Mouse (Mus musculus) adrenal gland (tissue): ENCODE measurements around the gene Galr3.

Experiments used
- intact Hi-C: fragments of 180-260 bp; cut with DNase I; formaldehyde crosslinking; loops from one replicate; pipeline ENCODE4 v1.15.1; 2025

Galr3 gene

DNA sequence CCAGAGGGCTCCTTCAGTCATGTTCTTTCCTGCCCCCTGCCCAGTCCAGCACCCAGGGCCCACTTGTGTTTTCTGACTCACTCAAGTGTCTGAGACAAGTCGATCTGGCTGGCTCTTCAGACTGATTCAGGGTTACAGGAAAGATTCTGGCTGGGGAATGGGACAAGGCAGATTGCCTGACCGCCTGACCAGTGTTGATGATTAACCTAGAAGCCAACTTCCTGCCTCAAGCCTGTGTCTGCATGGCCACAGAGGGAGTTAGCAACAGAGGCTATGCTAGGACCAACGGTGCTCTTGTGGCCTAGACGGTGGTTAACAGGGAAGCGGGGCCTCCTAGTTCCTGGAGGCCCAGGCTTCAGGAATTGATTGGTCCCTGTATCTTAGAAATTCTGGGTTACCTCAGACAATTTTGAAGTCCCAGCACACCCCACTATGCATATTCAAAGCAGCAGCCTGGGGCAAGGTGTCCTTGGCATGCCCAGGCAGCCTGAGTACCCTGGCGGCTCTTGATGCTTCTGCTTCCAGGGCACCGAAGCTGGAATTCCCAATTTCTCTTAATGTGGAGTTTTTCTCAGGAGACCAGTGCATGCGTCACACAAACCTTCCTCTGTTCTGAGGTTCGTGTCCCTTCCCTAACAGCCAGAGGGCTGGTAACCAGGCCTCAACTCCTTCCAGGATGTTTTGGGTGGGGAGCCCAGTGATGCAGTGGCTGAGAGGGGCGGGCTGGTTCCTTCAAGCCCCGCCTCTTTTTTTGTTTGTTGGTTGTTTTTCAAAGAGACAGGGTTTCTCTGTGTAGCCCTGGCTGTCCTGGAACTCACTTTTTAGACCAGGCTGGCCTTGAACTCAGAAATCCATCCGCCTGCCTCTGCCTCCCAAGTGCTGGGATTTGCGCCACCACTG is 10.0 kb downstream of the Galr3 start:
- intact Hi-C loops: no loop called here

- intact Hi-C loops: no loop called here
These were observed 10.7 kb downstream of the Galr3 start for GRCm38 (mm10) chr15:79052366-79052765.

DNA sequence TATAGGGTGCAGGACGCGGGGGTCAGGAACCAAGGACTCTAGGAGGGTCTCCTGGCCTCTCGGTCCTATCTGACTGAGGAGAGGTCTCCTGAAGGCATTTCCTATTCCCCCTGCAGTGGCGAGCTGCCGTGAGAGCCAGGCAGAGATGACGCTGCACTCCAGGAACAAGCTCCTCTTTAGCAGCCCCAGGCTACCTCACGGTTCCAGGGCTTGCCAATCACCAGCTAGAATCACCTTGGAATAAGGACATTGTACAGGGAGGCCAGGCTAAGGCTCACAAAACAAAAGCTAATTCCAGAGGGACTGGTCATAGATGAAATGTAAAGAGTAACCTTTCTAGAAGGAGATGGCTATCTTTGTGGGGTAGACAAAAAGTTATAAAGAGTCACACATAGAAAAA is 14.9 kb downstream of the Galr3 start:
- intact Hi-C loops: no loop called here

DNA sequence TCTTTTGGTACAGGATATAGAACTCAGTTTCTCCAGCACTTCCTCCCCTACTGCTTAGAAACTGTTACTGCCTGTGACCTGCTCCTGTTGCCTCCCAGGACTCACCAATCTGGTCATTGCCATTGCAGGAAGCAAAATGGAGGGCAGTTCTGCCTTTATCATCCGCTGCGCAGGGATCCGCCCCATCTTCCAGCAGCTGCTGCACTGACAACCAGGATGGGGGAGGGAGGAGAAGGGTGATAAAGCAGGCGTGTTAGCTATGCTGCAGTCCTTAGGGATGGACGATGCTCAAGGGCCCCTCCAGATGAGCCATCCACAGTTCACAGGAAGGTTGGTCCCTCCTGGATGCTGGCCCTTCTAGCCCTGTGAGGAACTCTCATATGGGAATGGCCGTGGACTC is 16.2 kb downstream of the Galr3 start:
- intact Hi-C loops: no loop called here

GRCm38 (mm10) chr15:79060887-79061565 is 19.3 kb downstream of the Galr3 start:
- intact Hi-C loops: no loop called here

DNA sequence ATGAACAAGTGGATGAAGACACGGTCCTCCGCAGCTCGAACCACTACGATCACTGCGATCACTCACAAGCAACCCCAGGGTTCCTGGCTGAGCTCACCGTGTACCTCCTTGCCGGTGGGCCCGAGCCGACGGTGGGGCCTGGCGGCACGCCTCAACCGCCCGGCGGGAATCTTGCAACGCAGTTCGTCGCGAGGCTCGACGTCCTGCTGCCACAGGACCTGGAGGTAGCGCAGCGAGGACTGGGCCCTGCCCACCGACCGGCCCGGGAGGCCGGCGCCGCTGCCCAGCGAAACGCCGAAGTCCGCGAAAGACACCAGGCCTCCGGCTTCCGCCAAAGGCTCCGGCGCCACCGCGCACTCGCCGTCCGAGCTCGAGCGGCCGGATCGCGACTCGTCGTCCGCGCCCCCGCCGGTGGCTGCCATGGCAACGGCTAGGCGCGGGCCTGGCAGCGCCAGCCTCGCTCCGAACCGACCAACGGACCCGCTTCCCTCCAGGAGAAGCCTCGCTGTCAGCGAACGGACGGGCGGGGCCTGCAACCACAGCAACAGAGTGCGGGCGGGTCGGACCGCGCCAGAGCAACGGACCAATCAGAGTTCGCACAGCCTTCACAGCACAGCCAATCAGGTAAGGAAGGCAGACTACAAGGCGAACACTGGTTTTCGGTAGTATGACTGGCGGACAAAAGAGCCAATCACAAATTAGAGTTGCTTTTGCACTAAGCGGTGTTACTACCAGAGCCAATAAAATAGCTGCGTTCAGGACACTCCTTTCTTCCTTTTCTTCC is 20.9 kb downstream of the Galr3 start, which contains the start of gene Ankrd54:
Ankrd54 (minus strand) TSS at position 518 of the 784 bp plus-strand sequence.
- intact Hi-C loops: no loop called here

DNA sequence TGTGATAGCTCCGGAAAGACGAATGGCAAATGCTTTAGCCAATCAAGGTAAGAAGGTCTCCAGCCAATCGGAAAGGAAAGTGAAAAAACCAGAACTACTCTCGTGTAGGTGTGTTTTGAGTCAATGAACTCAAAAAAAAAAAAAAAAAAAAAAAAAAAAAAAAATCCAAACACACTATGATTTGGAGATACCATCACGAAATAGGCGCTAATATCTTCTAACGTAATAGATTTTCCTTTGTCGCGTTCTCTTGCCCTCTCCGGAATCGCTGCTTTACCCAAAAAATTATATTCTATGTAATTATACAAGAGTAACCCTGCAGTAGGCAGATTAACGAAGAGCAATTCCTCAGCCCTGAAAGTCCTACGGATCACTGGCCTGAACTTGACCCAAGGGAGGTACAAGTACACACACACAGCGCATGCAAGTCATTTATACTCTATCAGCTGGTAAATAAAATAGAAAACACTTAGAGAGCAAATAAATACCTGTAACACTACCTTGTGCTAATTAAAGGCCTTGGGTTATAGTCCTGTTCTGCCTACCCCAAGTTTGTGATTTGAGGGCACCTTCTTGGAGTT is 21.6 kb downstream of the Galr3 start:
- intact Hi-C loops: no loop called here

DNA sequence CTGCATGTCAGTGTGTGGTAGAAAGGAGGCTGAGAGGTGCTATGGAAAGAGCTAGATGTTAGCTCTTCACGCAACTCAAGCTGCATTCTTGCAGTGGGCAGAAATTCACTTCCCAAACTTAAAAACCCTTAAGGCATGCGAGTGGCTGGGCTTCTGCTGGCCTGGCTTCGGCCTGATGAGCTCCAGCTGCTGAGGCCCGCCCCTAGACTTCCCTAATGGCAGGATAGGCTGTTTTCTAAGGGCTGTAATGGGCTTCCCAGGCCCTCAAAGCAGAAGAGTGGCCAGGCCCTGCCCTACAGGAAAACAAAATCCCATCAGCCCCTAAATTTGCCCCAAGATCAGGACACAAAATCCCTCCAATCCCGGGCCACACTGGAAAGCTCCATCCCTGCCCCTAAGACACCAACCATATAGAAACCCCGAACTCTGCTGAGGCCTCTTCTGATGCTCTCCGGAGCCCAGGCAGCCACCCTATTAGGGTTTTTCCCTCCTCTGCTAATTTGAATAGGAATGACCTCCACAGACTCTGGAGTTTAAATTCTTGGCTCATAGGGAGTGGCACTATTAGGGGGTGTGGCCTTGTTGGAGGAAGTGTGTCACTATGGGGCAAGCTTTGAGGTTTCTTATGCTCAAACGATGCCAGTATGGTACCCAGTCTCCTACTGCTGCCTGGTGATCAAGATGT is 23.5 kb downstream of the Galr3 start:
- intact Hi-C loops: no loop called here

DNA sequence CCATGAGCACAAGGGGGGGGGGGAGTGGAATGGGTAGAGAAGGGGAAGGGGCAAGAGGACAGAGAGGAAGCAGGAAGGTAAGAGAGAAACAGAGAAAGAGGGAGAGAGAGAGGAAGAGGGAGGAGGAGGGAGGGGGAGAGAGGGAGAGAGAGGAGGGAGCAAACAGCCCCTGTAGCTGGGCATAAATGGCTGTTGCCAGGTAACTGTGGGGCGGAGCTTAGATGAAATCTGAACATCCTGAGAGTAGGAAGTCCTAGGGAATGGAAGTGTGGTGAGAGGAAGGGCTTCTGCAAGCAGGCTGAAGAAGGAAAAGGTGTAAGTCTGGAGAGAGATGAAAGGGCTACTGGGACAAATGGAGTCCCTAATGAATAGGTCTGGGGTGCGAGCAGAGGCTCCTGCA is 24.6 kb downstream of the Galr3 start:
- intact Hi-C loops: no loop called here

GRCm38 (mm10) chr15:79067631-79068030 is 25.9 kb downstream of the Galr3 start:
- intact Hi-C loops: no loop called here

GRCm38 (mm10) chr15:79068416-79068815 is 26.7 kb downstream of the Galr3 start:
- intact Hi-C loops: no loop called here

DNA sequence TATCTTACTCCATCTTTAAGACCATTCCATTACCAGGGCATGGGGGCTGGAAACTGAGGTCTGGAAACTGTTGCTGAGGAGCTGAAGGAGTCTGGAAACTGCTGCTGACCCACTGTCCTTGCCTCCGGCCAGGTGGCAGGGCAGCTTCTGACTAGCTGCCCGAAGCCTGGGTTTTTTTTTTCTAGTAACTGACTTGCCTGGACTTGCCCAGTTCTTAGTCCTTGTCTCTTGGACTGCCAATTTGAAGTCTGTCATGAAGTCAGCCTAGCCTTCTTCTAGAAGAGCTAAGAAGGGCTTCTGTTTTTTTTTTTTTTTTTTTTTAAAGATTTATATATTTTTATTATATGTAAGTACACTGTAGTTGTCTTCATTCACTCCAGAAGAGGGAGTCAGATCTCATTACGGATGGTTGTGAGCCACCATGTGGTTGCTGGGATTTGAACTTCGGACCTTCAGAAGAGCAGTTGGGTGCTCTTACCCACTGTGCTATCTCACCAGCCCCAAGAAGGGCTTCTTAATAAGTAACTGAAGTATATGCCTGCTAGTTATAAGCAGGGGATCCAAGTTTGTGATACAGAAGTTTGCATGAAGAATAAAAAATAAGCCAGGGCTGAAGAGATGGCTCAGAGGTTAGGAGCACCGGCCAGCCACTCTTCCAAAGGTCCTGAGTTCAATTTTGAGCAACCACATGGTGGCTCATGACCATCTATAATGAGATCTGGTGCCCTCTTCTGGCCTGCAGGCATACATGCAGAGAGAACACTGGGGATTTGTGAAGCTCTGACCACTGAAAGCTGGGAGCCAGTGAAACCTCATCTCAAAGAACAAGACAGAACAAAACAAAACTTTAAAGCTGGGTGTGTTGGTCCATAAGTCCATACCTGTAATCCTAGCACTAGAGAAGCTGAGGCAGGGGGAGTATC is 29.7 kb downstream of the Galr3 start:
- intact Hi-C loops: loop anchor here (5.0 kb wide), 1 partner anchor 34 kb away; no protein-coding TSS in a partner anchor

GRCm38 (mm10) chr15:79073752-79074151 is 32.1 kb downstream of the Galr3 start:
- intact Hi-C loops: loop anchor here (5.0 kb wide), 1 partner anchor 36 kb away; no protein-coding TSS in a partner anchor

DNA sequence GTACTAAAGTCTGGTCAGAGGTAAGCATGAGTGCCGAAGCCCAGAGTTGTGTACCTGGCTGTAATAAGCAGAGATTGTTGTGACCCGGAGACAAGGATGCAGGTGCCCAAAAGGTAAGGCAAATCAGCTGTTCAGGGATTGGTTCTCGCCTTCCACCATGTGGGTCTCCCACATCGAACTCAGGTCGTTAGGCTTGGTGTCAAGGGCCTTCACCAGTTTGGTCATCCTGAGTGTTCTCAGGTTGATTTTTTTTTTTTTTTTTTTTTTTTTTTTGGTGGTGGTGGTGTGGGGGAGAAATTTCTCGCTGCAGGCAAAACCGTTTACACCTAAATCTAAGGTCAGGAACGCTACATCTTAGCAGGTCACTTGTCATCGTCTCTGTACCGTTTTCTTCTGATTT is 32.8 kb downstream of the Galr3 start:
- intact Hi-C loops: loop anchor here (5.0 kb wide), 1 partner anchor 37 kb away; no protein-coding TSS in a partner anchor

GRCm38 (mm10) chr15:79074913-79075532 is 33.3 kb downstream of the Galr3 start, which contains the start of gene Eif3l:
TSS of gene Eif3l (plus strand) at chr15:79075179.
- intact Hi-C loops: loop anchor here (5.0 kb wide), 1 partner anchor 38 kb away; no protein-coding TSS in a partner anchor

DNA sequence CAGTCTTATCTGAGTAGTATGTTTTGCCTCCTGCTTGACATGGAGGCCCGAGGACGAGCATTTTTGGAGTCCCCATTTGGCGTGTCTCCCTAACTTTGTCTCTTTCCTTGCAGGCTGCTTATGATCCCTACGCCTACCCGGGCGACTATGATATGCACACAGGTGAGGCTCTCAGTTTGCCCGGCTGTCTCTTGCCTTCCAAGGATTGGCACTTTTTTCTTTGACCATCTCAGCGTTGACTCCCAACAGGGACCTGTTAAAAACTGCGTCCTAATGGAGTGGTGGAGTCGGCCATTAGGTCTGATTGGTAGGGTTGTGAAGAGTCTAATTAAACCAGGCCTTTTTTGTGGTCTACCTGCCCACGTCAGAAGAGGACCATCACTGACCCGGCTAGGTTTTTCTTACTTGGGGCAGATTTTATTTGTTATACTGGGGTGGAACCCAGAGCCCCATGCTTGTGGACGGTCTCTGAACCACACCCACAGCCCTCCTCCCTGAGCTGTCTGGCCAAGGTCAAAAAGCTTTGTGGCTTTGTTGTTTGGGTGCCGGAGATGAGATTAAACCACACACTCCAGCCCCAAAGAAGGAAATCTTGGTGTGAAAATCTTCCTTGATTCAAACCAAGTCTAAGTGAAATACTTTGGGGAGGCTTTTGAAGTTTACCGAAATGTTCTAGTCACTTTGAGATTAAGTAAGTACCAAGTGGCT is 34.1 kb downstream of the Galr3 start:
- intact Hi-C loops: no loop called here

- intact Hi-C loops: no loop called here
These were observed 37.9 kb downstream of the Galr3 start for GRCm38 (mm10) chr15:79079567-79079966.

DNA sequence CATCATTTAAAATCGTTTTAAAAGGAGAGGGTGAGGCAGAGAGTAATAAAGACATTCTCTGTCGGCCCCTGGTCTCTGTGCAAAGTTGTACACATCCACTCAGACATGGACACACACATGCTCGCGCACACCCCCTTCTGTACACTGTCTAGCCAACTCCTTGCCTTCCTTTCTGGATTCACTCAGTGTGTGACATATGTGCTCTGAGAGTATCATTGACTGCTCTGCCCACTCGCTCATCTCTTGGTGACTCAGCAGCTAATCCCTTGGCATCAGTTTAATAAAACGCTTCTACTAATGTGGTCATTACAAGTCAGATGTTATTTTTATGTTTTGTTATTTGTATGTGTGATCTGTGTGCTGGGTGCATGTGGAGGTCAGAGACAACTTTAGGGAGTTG is 50.6 kb downstream of the Galr3 start:
- intact Hi-C loops: loop anchor here (5.0 kb wide), 1 partner anchor 35 kb away; no protein-coding TSS in a partner anchor
